Mouse (Mus musculus): ENCODE results near the gene Sbp. TPM values are rescaled to one million over a fixed set of nuclear protein-coding genes. Genes with fewer than 3 reads are reported as not detected.

Gene Sbp
- polyA plus RNA-seq, 1 experiment, result not detected

DNA sequence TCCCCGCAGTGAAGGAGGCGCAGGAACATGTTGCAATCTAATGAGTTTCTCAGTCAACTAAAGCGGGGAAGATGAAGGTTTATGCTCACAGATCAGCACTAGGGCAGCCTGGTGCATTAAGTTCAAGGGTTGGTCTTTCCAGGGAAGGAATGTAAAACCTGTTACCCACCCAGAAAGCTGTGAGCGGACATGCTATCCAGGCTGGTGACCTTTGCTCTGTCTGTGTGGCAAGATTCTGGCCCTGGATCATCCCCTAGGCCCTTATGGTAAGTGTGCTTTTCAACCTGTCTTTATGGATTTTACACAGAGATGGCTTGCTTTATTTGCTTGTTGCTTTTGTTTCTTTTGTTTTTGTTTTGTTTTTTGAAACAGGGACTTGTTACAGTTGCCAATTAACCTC lies 35.2 kb downstream of the Sbp start:
- H3K27ac ChIP-seq (ENCODE audit: insufficient read depth, low read length), result no peak overlapping the region
- H3K4me3 ChIP-seq (replicated peaks; ENCODE audit: insufficient read depth, low read depth, low read length), result no peak overlapping the region
- DNase-seq, result no peak
- WGBS, result 91% methylated on average over 4 of the region's 4 CpGs
- TF ChIP-seq POLR2A (IDR thresholded peaks at IDR 0.05; ENCODE audit: borderline replicate concordance, insufficient read depth, low read length), result no peak
- no peak for TF ChIP-seq CTCF (IDR thresholded peaks at IDR 0.05; ENCODE audit: borderline replicate concordance, insufficient read depth, low read depth, low read length)
- no peaks in the 10 kb centered on the region for H3K4me1 ChIP-seq (ENCODE audit: control insufficient read depth, insufficient read depth, low read length)
- no peaks in the 10 kb centered on the region for H3K27me3 ChIP-seq (ENCODE audit: control insufficient read depth, insufficient read depth, low read length)

DNA sequence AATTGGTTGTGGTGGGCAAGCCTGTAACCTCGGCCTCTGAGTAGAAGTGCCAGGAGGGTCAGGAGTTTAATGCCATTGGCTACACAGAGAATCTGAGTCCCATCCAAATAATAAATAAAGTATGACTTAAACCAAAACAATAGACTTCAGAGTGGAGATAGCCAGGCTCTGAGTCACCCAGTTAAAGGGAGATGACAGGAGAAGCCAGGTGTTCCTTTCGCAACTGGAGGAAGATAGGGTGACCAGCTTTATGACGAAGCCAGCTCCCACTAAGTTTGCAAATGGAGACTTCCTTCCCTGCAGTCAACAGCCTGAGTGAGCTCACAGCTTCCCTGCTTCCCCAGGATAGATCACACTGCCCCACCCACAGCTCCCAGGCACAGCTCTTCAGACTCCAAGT lies 38.0 kb downstream of the Sbp start:
- Histone ChIP-seq H3K4me3 (replicated peaks; ENCODE audit: insufficient read depth, low read depth, low read length) (no peak overlapping the region), H3K4me1 (ENCODE audit: control insufficient read depth, insufficient read depth, low read length) (no peaks in the 10 kb centered on the region), H3K27me3 (ENCODE audit: control insufficient read depth, insufficient read depth, low read length) (no peaks in the 10 kb centered on the region), H3K27ac (ENCODE audit: insufficient read depth, low read length) (no peak overlapping the region)
- no peak for DNase-seq
- TF ChIP-seq POLR2A (IDR thresholded peaks at IDR 0.05; ENCODE audit: borderline replicate concordance, insufficient read depth, low read length) (no peak), CTCF (IDR thresholded peaks at IDR 0.05; ENCODE audit: borderline replicate concordance, insufficient read depth, low read depth, low read length) (no peak)
- WGBS, result 79% methylated on average over 3 of the region's 3 CpGs

DNA sequence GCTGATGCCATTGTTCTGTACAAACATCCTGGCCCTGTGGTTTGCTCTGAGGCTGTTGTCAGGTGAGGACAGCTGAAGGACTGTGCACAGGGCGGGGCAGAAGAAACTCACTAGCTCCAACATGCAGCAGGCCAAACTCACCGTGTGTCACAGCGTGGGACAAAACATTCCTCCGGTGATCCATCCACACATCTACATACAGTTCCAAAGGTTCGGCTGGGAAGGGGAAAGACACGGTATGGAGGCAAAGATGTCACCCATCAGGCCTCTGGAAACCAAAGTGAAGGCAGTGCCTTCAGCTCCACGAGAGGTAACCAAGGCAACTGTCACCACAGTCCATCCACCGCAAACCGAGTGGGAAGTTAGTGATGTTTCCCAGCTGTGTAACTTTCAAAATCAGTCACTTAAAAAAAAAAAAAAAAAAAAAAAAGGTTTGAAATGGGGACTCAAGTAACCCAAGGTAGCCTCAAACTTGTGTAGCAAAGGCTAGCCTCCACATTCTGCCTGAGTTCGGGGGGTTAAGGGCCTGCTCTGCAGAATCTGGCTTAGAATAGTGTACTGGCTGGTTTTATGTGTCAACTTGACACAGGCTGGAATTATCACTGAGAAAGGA lies 38.9 kb downstream of the Sbp start, which contains the start of gene Prss30:
TSS of gene Prss30 (minus strand) at position 270 of the 613 bp plus-strand sequence.
- Histone ChIP-seq H3K4me1 (ENCODE audit: control insufficient read depth, insufficient read depth, low read length) (no peaks in the 10 kb centered on the region), H3K27ac (ENCODE audit: insufficient read depth, low read length) (no peak within 1 kb of the TSS), H3K27me3 (ENCODE audit: control insufficient read depth, insufficient read depth, low read length) (no peaks in the 10 kb centered on the region), H3K4me3 (replicated peaks; ENCODE audit: insufficient read depth, low read depth, low read length) (no peak within 1 kb of the TSS)
- no peak for DNase-seq
- TF ChIP-seq POLR2A (IDR thresholded peaks at IDR 0.05; ENCODE audit: borderline replicate concordance, insufficient read depth, low read length), result no peak
- no peak for TF ChIP-seq CTCF (IDR thresholded peaks at IDR 0.05; ENCODE audit: borderline replicate concordance, insufficient read depth, low read depth, low read length)
- 66% methylated on average over 10 of the region's 10 CpGs for WGBS

DNA sequence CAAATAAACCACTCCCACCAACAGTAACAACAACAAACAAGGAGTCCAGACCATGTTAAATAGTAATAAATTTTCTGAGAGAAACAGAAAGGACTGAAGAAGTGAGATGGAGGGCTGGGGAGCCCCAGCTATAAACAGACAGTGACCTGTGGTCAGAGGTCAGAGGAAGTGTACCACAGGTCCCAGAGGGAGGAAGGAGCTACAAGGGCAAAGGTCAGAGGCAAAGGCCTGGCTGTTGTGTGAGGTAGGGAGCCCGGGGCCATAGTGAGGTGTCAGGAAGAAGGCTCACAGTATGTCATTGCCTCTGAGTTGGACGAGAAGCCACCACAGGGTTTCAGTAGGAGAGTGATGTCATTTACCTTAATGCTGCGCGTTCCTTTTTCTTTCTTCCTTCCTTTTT lies 41.4 kb downstream of the Sbp start:
- WGBS, result 57% methylated on average over 4 of the region's 4 CpGs
- H3K4me3 ChIP-seq (replicated peaks; ENCODE audit: insufficient read depth, low read depth, low read length), result no peak overlapping the region
- no peaks in the 10 kb centered on the region for H3K27me3 ChIP-seq (ENCODE audit: control insufficient read depth, insufficient read depth, low read length)
- no peaks in the 10 kb centered on the region for H3K4me1 ChIP-seq (ENCODE audit: control insufficient read depth, insufficient read depth, low read length)
- no peak overlapping the region for H3K27ac ChIP-seq (ENCODE audit: insufficient read depth, low read length)
- no peak for DNase-seq
- TF ChIP-seq CTCF (IDR thresholded peaks at IDR 0.05; ENCODE audit: borderline replicate concordance, insufficient read depth, low read depth, low read length) (no peak), POLR2A (IDR thresholded peaks at IDR 0.05; ENCODE audit: borderline replicate concordance, insufficient read depth, low read length) (no peak)

DNA sequence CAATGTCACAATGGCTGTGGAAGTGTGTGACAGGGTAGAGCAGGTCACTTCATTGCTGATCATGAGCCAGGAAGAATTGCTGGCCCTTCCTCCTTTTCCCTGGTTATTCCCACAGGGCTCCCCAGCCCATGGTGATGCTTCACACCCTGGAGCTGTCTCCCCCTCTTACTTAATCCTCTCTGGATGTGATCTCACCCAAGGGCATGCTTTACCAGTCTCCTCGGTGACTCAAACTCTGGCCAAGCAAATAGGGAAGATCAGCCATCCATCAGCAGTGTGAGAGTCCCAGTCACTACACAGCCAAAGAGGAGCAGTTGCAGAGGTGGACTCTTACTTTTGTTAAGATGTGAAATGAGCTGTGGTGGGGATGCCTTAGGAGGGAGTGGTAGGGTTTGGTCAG lies 43.5 kb downstream of the Sbp start:
- Histone ChIP-seq H3K27ac (ENCODE audit: insufficient read depth, low read length) (no peak overlapping the region), H3K4me3 (replicated peaks; ENCODE audit: insufficient read depth, low read depth, low read length) (no peak overlapping the region), H3K4me1 (ENCODE audit: control insufficient read depth, insufficient read depth, low read length) (no peaks in the 10 kb centered on the region), H3K27me3 (ENCODE audit: control insufficient read depth, insufficient read depth, low read length) (no peaks in the 10 kb centered on the region)
- DNase-seq, result no peak
- WGBS, result 73% methylated on average over 1 of the region's 1 CpGs
- no peak for TF ChIP-seq POLR2A (IDR thresholded peaks at IDR 0.05; ENCODE audit: borderline replicate concordance, insufficient read depth, low read length)
- TF ChIP-seq CTCF (IDR thresholded peaks at IDR 0.05; ENCODE audit: borderline replicate concordance, insufficient read depth, low read depth, low read length), result no peak

DNA sequence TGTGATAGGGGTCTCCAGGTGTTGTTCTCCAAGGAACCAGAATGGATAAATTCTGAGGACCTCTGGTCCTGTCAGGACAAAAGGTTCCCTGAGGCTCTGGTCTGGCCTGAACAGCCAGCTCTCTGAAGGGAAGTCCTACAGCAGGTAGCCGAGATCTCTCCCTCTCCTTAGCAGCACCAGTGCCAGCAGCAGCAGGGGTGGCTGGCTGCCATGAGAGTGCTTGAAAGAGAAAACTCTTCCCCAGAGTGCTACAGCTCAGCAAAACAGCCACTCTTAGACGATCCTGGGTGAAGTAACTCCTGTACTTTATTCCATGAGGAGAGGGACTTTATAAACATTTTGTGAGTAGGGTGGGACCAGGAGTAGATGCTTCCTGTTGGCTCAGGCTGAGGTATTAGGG lies 48.3 kb downstream of the Sbp start:
- Histone ChIP-seq H3K4me1 (ENCODE audit: control insufficient read depth, insufficient read depth, low read length) (no peaks in the 10 kb centered on the region), H3K4me3 (replicated peaks; ENCODE audit: insufficient read depth, low read depth, low read length) (no peak overlapping the region), H3K27ac (ENCODE audit: insufficient read depth, low read length) (no peak overlapping the region), H3K27me3 (ENCODE audit: control insufficient read depth, insufficient read depth, low read length) (no peaks in the 10 kb centered on the region)
- no peak for DNase-seq
- 14% methylated on average over 2 of the region's 2 CpGs for WGBS
- no peak for TF ChIP-seq CTCF (IDR thresholded peaks at IDR 0.05; ENCODE audit: borderline replicate concordance, insufficient read depth, low read depth, low read length)
- TF ChIP-seq POLR2A (IDR thresholded peaks at IDR 0.05; ENCODE audit: borderline replicate concordance, insufficient read depth, low read length), result no peak

DNA sequence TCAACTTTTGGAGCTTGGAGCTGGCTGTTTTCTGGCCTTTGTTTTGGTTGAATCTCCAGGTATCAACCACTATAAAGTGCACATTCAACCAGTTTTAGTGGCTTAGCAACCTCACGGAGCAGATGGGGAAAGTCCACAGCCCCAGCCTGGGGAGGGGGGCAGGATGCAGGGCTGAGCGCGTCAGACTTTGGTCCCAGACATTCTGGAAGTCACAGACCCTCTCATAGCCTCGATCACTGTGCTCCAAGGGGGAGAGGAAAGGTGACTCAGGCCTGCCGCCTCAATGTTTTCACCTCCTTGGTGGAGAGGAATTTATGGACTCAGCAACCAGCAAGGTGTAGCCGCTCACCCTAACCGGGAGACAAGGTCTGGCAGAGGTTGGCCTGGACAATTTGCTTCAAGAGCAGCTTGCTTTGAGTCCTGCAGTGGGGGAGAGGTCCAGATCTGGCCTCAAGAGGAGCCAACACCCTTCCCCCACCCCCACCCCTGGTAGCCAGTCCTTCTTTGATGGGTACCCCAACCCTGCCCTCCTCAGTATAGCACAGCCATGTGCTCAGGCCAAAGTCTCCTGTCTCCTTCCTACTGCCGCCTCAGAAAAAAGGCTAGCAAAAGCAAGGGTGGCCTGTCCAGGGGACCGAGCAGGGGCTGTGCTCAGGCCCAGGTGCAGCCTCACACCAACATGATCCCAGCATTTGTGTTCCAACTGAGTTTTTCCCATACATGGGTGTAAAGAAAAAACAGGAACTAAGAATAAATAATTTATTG lies 51.5 kb downstream of the Sbp start:
- no peaks in the 10 kb centered on the region for H3K27me3 ChIP-seq (ENCODE audit: control insufficient read depth, insufficient read depth, low read length)
- H3K27ac ChIP-seq (ENCODE audit: insufficient read depth, low read length), result no peak overlapping the region
- TF ChIP-seq POLR2A (IDR thresholded peaks at IDR 0.05; ENCODE audit: borderline replicate concordance, insufficient read depth, low read length) (no peak), CTCF (IDR thresholded peaks at IDR 0.05; ENCODE audit: borderline replicate concordance, insufficient read depth, low read depth, low read length) (no peak)
- DNase-seq, result no peak
- no peak overlapping the region for H3K4me3 ChIP-seq (replicated peaks; ENCODE audit: insufficient read depth, low read depth, low read length)
- 76% methylated on average over 9 of the region's 9 CpGs for WGBS
- no peaks in the 10 kb centered on the region for H3K4me1 ChIP-seq (ENCODE audit: control insufficient read depth, insufficient read depth, low read length)
